Mouse (Mus musculus) adrenal gland, postnatal 25 days (tissue): ENCODE results near the gene Ttc14. TPM values are rescaled to one million over a fixed set of nuclear protein-coding genes. Genes with fewer than 3 reads are reported as not detected.

ENCODE experiments used
- DNase-seq: peaks from one replicate; pipeline ENCODE4 v3.0.0; 2021; ENCODE audit warnings: mixed read lengths
- long read RNA-seq: library from polyadenylated mRNA; stranded (forward); transcript quantifications from one replicate; pipeline ENCODE4 v2.0.0, GENCODE M21; 2021
- total RNA-seq: library from RNA; stranded (reverse); gene quantifications from 2 replicates; pipeline ENCODE4 v1.2.3, GENCODE M21; 2021

Gene Ttc14
- total RNA-seq, result 59.8 and 60.7 TPM in 2 replicates
- long read RNA-seq, full-length matches to known transcripts, result 47 of 65 reads
- long read RNA-seq, partial matches to known transcripts, result 5 of 65 reads
- long read RNA-seq, other reads (novel, unspliced or antisense), result 13 of 65 reads

DNA sequence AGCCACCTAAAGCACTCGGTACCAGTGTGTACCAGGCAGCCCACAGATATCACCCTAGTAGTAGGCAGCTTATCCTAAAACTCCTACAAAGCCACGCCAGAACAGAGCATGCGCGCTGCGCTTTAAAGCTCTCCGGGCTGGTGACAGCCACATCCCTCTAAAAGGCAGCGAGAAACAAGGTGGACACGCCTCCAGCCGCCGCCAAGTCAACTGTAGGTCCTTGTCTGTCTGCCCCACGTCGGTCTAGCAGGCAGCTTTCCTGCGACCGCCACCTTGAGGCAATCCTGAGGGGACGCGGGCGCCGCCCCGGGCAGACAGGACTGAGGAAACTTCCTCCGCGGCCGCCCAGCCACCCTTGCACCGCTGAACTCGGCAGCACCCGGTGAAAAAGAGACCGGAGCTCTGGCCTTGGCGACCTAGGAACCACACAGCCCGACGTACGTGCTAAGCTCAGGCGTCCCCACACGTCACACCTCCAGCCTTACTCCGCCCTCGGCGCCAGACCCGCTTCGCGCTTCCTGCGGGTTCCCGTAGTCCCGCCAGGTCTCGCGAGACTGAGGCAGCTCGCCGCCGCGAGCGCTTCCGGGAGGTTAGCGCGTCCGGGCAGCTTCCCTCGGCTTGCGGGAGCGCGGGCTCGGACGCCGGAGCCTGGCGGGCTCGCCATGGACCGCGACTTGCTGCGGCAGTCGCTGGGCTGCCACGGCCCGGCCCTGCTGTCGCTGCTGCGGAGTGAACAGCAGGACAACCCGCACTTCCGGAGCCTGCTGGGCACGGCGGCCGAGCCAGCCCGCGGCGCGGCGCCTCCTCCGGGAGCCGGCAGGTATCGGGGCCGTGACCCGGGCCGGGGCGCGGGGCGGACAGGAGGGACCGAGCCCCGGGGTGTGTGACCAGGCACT, at the start of gene Ttc14:
Ttc14 (plus strand) TSS at position 216 of the 896 bp plus-strand sequence.
- DNase-seq, result peak; percentile 99

DNA sequence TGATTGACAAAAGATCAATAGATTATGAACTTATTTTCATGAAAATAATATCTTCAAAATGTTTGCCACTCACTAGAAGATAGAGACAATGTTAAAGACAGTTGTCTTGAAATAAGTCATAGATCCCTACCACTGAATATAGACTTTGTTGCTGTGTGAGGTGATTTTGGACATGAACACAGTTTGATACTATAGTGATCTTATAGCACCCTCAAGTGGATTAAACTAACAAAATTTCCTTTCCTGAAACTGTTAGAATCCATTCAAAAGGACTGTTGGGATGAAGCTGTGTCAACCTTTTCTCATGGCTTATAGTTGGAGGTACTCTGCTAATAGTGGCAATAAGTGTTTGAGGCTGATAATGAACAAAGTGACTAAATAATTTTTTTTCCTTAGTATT, 8.7 kb upstream of the Ttc14 start:
- no peak for DNase-seq

DNA sequence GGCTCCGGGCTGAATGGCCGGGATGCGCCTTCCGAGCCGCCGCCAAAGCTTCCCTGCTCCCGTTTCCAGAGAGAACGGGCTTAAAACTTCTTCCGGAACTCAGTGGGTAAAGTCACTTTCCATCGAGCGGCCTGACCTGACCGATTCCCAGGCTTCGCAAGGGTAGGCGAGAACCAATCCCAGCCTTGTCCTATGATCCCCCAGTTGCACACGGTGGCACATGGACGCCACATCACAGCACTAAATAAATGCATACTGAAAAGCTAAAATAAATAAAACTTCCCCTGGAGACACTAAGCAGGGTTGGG, 835 bp downstream of the Ttc14 start:
- no peak for DNase-seq

DNA sequence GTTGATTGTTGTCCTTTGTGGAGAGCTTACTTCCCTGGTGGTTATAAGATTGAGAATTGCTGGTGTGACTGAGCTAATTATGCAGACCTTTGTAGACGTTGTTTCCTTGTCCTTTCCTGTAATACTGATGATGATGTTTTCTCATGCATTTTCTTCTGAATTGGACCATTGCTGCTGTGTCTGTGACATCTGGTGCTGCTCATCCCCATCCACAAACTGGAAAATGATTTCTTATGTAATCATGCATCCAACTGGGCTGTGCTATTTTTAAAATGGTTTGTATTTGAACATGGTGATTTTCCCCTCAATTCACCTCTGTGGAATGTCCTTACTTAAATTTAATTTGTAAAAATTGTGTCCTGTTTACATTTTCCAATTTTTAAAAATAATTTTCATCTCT, 7.5 kb downstream of the Ttc14 start:
- no peak for DNase-seq

DNA sequence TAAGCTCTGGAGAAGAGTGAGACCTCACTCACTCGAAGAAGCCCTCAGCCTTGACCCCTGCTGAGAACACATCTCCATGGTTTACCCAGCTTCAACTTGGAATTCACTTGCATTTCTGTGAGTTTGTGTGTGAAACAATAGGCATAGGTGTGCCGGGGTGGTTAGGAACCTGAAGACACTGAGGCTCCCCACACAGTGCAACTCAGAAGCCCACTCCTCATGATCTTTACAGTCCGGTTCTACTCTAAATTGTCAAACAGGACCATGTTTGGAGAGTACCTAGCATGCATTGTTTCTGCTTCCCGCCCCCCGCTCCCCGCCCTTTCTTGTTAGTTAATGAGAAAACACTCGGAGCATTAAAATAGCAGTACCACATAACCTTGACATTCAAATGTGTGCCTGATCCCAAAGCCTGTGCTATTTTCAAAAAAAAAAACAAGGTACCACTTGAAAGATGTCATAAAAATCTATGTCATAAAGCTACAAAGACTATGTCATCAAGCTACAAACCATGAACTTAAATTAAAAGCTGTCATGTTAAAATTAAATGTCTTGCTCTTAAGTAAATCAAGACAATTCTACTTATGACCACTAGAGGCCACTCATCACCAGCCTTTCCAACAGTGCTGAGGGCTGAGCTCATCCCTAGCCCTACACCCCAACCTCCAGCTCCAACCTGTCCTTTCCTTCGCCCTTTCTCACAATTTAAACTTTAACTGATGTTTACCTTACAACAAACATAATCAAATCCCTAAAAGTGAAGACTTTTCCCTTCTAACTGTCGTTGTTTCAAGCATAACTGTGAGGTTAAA, 24.7 kb downstream of the Ttc14 start:
- peak; percentile 12 for DNase-seq

DNA sequence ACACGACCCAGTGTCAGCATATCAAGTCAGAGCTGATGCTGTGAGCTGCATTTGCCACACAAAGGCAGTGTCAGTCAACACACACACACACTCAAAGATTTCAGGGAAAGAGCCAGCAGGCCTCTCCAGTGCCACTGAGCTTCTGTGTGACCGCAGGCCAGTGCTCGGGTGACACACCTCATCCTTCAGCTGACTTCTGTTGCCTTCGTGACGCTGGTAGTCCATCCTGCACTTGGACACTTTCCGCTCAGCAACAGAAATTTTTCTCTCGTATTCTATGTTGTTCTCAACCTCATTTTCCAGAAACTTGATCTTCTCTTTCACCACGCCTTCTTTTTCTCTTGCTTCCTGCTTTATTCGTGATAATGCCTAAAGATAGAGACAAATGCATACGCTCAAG, 32.7 kb downstream of the Ttc14 start:
- DNase-seq, result no peak

DNA sequence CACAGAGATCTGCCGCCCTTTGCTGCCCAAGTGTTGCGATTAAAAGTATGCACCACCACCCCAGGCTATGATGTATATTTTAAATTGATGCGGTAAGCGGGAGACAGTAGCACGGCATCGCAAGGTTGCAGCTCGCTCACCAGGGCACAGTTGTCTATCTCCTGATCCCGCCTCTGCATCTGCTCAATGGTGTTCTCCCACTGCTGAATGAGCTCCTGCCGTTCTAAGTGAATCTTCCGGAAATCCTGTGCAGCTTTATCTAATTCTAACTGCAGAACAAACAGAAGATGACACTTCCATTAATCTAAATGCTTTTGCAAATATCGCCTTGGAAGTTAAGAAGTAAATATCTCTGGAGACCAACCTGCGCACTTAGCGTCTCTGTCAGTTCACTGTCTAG, 36.9 kb downstream of the Ttc14 start:
- DNase-seq, result no peak

DNA sequence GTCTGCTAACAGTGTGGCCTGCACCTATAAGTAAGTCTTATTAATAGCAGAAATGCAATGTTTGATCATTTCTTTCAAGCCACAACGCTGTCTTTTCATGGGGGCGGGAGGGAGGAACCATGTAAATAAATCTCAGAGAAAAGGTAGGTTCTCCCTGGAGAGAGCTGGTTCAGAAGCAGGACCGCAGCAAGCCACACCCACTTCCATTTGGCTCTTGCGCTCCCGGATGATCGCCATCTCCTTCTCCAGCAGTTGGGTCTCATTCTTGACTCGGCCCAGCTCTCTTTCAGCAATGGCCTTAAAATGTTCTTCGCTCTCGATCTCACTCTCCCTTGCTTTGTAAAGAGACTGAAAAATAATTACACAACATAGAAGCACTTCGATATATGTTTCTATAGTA, 39.2 kb downstream of the Ttc14 start:
- DNase-seq, result no peak

DNA sequence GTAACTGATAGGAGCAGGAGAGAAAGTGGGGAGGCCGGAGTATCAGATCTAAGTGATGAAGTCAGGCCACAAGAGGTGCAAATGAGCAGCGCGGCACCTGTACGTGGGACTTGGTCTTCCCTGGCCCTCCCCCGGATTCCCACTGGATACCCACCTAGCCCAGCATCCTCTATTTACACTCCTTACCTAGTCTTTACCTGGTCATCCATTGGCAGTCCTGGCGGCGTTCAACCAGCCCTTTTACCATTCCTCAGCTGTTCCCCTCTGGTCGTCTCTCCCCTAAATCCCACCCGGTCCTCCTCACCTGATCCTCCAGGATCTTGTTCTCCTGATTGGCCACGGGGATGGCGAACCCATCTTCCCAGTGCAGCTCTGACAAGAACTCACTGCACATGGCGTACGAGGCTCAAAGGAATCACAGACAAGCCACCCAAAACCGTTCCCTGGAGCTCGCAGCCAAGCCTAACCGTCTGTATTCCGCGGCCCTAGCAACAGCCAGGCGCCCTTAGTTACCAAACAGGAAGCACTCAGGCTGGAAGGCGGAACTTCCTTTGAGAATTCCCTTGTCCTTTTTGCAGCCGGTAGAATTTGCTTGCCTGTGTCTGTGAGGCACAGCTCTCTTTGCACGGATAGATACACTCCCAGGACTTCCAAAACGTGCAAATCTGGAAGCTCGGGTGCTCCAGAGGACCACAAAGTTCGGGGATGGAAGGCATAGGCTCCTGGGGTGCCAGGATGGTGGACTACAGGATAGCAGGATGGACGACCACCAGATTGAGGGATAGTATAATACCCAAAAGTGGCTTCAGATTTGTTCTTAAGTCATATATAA, 44.4 kb downstream of the Ttc14 start, which contains the start of gene Ccdc39:
Ccdc39 (minus strand) TSS at position 510 of the 832 bp plus-strand sequence.
- peak; percentile 70 for DNase-seq

DNA sequence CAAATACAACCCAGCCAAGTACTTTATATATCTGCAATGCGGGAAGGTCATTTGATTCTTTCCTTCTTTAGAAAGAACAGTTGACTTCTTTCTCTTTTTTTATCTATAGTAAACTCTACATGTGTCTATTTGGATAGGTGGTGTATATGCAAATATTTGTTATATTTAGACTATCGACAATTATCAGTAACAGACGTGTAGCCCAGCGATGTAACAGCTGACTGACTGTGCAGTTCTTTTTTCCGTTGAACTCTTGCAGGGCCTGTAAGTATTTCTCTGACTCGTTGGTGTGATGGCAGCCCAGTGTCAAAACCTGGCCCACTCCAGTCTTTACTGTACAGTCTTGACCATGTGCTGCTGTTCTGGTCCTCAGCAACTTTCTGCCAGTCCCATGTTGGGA, 47.0 kb downstream of the Ttc14 start:
- no peak for DNase-seq

DNA sequence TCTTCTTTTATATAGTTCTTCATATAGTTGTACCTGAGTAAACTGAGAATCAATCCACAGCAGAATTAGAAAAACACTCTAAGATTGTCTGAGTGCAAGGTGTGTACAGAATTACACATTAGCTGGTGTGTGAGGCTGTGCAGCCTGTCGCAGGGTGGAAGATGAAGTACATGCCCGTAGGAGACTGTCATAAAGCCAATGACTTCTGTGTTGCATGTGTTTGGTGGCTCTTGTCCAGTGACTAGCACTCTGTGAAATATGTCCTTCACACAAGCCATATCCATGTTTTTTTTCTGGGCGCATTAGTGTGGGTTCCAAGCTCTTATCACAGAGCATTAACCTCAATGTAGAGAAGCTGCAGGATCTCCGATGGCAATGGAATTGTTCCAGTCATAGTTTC, 51.2 kb downstream of the Ttc14 start:
- no peak for DNase-seq

DNA sequence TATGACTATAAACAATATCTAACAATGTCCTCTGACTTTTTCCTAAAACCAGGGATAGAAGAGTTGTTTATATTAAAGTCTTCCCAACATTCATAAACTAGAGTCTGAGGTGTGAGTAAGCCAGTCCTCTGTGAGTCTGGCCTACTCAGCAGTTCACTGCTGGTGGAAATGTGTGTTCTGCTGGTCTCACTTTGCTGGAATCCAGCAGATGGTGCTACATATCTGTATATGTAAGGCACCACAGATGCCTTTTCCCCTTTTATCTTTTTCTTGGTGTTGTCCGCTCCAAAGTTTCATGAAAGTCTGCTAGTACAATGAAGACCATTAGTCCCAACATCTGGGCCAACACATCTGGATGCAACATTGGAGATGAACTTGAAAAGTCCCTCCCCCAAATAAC, 53.4 kb downstream of the Ttc14 start:
- DNase-seq, result no peak

DNA sequence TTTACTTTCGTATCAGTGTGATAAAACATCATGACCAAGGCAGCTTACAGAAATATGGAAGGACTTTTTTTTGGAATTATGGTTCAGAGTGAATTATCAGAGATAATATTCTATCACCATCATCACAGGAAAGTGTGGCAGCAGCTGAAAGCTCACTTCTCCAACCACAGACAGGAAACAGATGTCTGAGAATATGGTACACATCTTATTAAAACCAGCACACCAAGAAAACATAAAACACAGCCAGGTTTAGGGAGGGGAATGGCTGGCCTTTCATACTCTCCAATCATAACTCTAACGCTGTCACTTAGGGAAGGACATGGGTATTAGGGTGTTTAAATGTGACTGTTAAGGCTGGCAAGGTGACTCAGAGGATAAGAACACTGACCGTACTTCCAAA, 59.3 kb downstream of the Ttc14 start:
- no peak for DNase-seq

DNA sequence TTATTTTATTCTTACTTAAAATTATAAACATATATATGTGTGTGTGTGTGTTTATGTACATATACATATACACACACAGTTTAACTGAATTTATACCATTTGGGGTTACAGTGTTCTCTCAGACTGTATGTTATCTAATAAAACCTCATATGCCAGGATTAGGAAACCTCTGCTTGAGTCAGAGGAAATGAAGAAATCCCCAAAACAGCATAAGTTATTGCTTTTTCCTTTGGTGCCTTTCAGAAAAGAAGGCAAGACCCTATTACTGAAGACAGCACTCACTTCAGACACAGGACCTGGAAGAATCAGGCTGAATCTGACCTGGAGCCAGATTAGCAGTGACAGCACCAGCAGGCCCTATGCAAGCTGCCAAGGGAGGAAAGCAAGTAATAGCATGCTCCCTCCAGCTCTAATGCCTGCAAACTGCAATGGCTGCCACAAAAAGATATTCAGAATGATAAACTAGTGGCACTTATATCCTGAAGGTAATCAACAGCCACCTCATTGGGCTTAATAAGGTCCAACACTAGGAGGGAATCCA, 64.4 kb downstream of the Ttc14 start:
- DNase-seq, result no peak

Other genes starting within 250 kb of the Ttc14 start
- gene Ccdc39, start 44.5 kb downstream of the Ttc14 start, total RNA-seq, result 1.8 and 2.5 TPM in 2 replicates
- gene Fxr1, start 220.1 kb downstream of the Ttc14 start, total RNA-seq, result 119 and 131 TPM in 2 replicates